Mouse (Mus musculus) liver, adult 2 months (tissue): ENCODE measurements around the gene Fhad1.

Source experiments
- CTCF ChIP-seq: fragments of 200-500 bp; IDR thresholded peaks from 2 replicates; pipeline ENCODE4 v1.5.1; 2011; ENCODE audit warnings: low read depth, low read length, control low read depth
- POLR2A ChIP-seq: fragments of 200-500 bp; IDR thresholded peaks from 2 replicates; pipeline ENCODE4 v1.6.1; 2011; ENCODE audit warnings: low read length, control low read depth; ENCODE audit not compliant: insufficient read depth; ENCODE audit errors: extremely low read depth

DNA sequence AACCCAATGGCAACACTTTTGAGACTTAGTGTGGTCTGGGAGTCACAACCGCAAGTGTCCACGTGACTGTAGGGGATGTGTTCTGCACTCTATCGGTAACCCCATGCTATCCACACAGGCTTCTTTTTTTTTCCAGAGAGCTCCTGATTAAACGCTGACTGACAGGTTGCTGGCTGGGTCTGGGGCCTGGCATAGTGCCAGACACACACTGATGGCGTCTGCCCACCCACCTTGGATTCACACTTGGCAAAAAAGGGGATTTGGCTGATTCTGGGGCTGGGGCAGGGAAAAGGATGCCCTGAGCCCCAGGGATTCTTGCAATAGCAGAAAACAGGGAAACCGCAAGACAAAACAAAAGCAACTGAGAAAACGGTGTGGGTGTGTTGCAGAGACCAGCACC lies 18.8 kb downstream of the Fhad1 start:
- TF ChIP-seq CTCF (no peak), POLR2A (no peak)
